Mouse (Mus musculus) layer of hippocampus, adult 2 months (tissue): Measurements from ENCODE around the gene Ugt1a9. TPM values are rescaled to one million over a fixed set of nuclear protein-coding genes. Genes with fewer than 3 reads are reported as not detected.
"Not testable (repeated sequence)": the region's sequence is repeated elsewhere in the genome, so short reads cannot be mapped to it uniquely, and the experiment has no call there.

ENCODE experiments used
- DNase-seq, 2 experiments: peaks; one replicate each; pipeline ENCODE4 v3.0.0; 2022; ENCODE audit warnings: low spot score in 2 of 2
- H3K27ac ChIP-seq: fragments of 200-600 bp; 2 replicates; pipeline ENCODE4 v1.8.1; 2022
- H3K4me3 ChIP-seq: fragments of 200-600 bp; 2 replicates; pipeline ENCODE4 v1.8.1; 2022; ENCODE audit warnings: mild to moderate bottlenecking
- CTCF ChIP-seq: fragments of 200-600 bp; conservative IDR thresholded peaks from 2 replicates; pipeline ENCODE4 v1.8.1; 2022; ENCODE audit warnings: antibody characterized with exemption, mild to moderate bottlenecking, moderate library complexity
- total RNA-seq, 2 experiments: library from RNA; stranded (reverse); gene quantifications; 2 replicates each; pipeline ENCODE4 v1.2.3; 2021

The Ugt1a9 gene
- total RNA-seq, 2 experiments from 2014 or later: not detected

DNA sequence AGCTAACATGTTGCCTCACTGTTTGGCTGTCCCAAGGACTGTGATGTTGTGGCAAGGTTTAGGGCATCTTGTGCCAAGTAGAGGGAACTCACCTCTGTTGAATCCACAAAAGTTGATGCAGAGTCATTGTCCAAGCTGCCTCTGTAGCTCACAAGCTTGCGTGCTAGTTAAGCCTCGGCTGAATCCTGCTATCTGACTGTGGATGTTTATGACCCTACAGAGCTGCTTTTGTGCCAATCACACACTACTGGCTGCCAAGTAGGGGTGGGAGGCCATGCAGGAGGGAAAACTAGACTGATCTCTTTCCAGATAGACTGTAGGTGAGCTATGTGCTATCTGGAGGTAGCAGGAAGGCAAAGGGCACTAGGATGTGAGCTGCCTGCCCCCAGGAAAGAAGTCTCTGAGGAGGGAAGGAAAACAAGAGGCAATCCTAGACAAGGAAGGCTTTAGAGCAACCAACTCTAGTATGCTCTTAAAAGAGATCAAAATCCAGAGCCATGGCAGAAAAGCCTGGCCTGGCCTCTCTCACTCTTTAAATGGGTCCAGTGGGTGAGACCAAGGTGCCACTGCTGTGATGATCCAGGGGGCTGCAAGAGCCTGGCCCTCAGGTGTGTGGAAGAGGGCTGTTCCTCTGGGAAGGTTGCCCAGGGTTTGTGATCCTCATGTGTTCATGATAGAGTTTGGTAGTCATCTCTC is 143.3 kb downstream of the Ugt1a9 start:
- Histone ChIP-seq H3K4me3 (no peak overlapping the region), H3K27ac (no peak overlapping the region)
- DNase-seq: no peak
- no peak for TF ChIP-seq CTCF

GRCm38 (mm10) chr1:88214462-88214952 is 143.9 kb downstream of the Ugt1a9 start:
- DNase-seq: no peak
- no peak overlapping the region for H3K4me3 ChIP-seq
- no peak overlapping the region for H3K27ac ChIP-seq
- no peak for TF ChIP-seq CTCF

- H3K4me3 ChIP-seq: no peak overlapping the region
- no peak overlapping the region for H3K27ac ChIP-seq
- no peak for TF ChIP-seq CTCF
- DNase-seq: no peak
These were observed 145.1 kb downstream of the Ugt1a9 start for GRCm38 (mm10) chr1:88215466-88216380.

- no peak overlapping the region for H3K4me3 ChIP-seq
- no peak for TF ChIP-seq CTCF
- H3K27ac ChIP-seq: no peak overlapping the region
- no peak for DNase-seq
These were observed 146.0 kb downstream of the Ugt1a9 start for GRCm38 (mm10) chr1:88216551-88216950.

DNA sequence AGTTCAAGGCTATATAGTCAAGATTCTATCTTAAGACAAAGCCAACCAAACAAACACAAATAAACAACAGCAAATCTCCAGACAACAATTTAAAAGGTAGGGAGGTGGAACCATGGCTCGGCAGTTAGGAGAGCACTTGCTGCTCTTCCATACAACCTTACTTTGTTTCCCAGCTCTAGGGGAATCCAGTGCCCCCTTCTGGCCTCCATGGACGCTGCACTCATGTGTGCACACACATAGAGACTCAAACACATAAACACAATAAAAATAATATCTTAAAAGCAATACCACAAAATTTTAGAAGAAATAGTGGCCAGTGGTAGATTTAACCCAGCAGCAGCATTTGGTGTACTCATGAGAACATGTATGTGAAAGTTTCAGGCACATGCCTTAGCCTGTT is 146.5 kb downstream of the Ugt1a9 start:
- DNase-seq: no peak

GRCm38 (mm10) chr1:88217576-88217975 is 147.0 kb downstream of the Ugt1a9 start:
- H3K4me3 ChIP-seq: no peak overlapping the region
- TF ChIP-seq CTCF: no peak
- no peak for DNase-seq

More for the DNA sequence above, 146.5 kb downstream of the Ugt1a9 start:
- H3K27ac ChIP-seq: no peak overlapping the region
- peak; percentile 50 for TF ChIP-seq CTCF
- H3K4me3 ChIP-seq: no peak overlapping the region

GRCm38 (mm10) chr1:88218051-88218450 is 147.5 kb downstream of the Ugt1a9 start:
- Histone ChIP-seq H3K4me3 (no peak overlapping the region), H3K27ac (no peak overlapping the region)
- DNase-seq: peak in 1 of 2 experiments; percentile 12
- TF ChIP-seq CTCF: no peak

More at GRCm38 (mm10) chr1:88217576-88217975, 147.0 kb downstream of the Ugt1a9 start:
- H3K27ac ChIP-seq: no peak overlapping the region

DNA sequence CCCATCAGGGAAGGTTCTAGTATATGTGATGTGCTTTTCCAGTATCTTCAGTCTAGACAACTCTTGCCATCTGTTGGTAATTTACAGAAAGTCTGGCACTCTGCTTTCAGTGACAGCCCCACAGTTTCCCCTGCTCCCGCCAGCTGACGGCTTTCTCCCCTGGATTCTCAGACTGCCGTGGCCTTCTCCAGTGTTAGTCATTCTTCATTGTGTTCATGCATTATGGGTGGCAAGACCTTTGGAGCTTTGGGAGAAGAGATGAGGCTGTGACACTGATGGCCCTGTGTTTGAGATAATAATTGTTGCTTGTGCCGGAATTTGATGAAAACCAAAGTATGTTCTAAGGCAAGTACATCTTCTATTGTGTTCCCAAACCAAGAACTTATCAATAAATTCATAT is 148.0 kb downstream of the Ugt1a9 start:
- no peak overlapping the region for H3K4me3 ChIP-seq
- H3K27ac ChIP-seq: no peak overlapping the region
- DNase-seq: no peak
- TF ChIP-seq CTCF: no peak

- no peak for DNase-seq
- no peak for TF ChIP-seq CTCF
- no peak overlapping the region for H3K4me3 ChIP-seq
These were observed 148.5 kb downstream of the Ugt1a9 start for GRCm38 (mm10) chr1:88219054-88219453.

GRCm38 (mm10) chr1:88220336-88220735 is 149.7 kb downstream of the Ugt1a9 start:
- Histone ChIP-seq H3K27ac (no peak overlapping the region), H3K4me3 (no peak overlapping the region)
- TF ChIP-seq CTCF: no peak
- DNase-seq: no peak

More at GRCm38 (mm10) chr1:88219054-88219453, 148.5 kb downstream of the Ugt1a9 start:
- no peak overlapping the region for H3K27ac ChIP-seq

DNA sequence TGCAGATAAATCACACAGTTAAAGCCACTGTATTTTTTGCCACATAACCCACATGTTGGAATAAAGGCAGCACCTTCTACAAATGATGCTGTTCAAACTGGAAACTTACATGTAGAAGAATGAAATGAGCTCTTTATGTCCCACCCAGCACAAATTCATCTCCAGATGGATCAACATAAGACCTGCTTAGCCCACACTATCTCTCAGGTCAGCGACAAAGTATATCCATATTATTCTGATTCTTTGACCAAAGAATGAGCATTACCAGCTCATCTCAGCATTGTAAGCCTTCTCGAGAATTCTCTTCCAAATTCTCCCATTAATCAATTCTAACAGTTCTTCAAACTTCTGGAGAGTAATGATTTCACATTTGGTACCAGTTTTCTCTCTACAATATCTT is 151.6 kb downstream of the Ugt1a9 start:
- Histone ChIP-seq H3K4me3 (no peak overlapping the region), H3K27ac (no peak overlapping the region)
- no peak for TF ChIP-seq CTCF
- DNase-seq: no peak

DNA sequence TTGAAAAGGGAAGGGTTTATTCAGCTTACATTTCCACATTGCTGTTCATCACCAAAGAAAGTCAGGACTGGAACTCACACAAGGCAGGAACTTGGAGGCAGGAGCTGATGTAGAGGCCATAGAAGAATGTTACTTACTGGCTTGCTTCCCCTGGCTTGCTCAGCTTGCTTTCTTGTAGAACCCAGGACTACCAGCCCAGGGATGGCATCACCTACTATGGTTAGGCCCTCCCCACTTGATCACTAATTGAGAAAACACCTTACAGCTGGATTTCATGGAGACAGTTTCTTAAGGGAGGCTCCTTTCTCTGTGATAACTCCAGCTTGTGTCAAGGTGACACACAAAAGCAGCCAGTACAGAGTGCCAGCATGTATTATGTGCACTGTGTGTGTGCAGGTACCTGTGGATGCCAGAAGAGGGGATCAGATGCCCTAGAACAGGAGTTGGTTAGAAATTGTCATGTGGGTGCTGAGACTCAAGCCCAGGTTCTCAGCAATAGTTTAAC is 152.5 kb downstream of the Ugt1a9 start:
- not testable (repeated sequence) for H3K4me3 ChIP-seq, H3K27ac ChIP-seq, DNase-seq

DNA sequence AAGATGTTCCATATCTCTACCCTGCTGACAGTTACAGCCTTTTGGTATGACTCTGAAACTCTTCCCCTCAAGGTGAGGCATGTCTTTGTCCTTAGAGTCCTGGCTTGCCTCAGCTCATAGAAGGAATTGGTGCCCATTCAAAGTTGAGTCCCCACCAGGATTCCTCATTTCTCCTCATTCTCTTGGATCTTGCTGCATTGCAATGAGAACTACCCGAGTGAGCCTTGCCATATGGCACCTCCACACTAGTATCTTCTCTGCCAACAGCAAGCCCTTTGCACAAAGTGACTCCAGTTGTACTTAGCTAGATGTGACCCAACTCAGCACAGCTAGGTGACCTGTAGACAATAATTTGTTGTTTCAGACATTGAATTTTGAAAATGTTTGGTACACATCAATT is 153.0 kb downstream of the Ugt1a9 start:
- no peak overlapping the region for H3K4me3 ChIP-seq
- no peak for DNase-seq
- no peak for TF ChIP-seq CTCF

More for the DNA sequence above, 153.0 kb downstream of the Ugt1a9 start:
- H3K27ac ChIP-seq: no peak overlapping the region
